Mouse (Mus musculus): Measurements from ENCODE around the gene Ebf3.

Gene Ebf3

GRCm38 (mm10) chr7:137289290-137289957, 24.8 kb downstream of the Ebf3 start:
- no peak for DNase-seq (ENCODE audit: low spot score)

GRCm38 (mm10) chr7:137278171-137278570, 36.1 kb downstream of the Ebf3 start:
- DNase-seq (ENCODE audit: low spot score) = peak; percentile 78

GRCm38 (mm10) chr7:137277713-137278112, 36.5 kb downstream of the Ebf3 start:
- DNase-seq (ENCODE audit: low spot score) = no peak

DNA sequence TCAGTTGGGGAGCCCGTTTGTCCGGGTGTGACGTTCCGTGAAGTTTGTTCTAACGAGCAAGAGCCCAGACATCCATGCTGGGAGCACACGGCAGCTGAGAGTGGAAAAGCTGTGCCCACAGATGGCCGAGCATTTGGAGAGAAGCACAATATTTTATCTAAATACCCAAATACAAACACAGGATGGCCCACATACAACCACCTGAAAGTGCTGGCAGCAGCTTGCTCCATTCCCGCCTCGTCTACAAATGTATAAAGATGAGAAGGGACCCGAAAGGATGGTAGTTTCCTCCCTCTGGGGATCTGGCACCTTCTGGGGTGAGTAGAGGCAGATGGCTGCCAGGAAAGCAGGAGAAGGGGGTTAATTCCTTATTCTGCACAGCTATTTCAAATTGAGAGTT, 42.0 kb downstream of the Ebf3 start:
- DNase-seq (ENCODE audit: low spot score) = no peak

- DNase-seq (ENCODE audit: low spot score) = no peak
These were observed 45.6 kb downstream of the Ebf3 start for GRCm38 (mm10) chr7:137268452-137269155.

DNA sequence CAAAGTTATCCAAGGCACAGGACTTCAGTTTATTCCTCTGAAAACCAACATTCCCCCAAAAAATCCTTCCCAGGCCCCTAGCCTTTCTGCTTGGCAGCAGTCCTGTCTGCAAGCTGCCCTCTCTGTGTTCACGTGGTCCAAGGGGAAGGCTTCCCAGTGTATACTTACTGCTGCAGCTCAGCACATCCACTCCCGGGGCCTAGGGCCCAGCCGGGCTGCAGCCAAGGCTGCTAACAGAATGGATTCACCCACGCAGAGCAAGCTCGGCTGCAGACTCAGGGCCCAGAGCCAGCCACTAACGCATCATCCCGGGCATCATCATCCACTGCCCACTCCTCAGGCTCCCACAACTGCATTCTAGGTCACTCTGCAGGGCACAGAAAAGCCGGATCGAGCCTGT, 46.8 kb downstream of the Ebf3 start:
- no peak for DNase-seq (ENCODE audit: low spot score)

DNA sequence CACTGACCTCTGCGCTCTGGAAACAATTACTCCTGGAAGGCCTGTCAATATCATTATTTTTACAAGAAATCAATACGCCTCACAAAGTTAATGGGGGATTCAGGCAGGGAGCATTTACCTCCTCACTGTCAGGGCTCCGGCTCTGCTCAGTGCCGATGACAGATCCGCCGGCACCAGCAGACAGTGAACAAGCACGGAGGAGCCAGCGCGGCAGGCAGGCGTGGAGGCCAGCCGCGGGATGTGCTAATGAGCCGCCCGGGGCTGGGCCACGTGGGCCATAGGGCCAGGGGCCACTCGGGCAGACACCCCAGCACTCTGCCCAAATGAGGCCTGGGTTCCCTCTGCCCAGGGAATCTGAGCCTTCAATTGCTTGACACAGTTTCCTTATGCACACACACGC, 47.7 kb downstream of the Ebf3 start:
- DNase-seq (ENCODE audit: low spot score) = no peak

GRCm38 (mm10) chr7:137262330-137262729, 51.9 kb downstream of the Ebf3 start:
- DNase-seq (ENCODE audit: low spot score) = no peak

DNA sequence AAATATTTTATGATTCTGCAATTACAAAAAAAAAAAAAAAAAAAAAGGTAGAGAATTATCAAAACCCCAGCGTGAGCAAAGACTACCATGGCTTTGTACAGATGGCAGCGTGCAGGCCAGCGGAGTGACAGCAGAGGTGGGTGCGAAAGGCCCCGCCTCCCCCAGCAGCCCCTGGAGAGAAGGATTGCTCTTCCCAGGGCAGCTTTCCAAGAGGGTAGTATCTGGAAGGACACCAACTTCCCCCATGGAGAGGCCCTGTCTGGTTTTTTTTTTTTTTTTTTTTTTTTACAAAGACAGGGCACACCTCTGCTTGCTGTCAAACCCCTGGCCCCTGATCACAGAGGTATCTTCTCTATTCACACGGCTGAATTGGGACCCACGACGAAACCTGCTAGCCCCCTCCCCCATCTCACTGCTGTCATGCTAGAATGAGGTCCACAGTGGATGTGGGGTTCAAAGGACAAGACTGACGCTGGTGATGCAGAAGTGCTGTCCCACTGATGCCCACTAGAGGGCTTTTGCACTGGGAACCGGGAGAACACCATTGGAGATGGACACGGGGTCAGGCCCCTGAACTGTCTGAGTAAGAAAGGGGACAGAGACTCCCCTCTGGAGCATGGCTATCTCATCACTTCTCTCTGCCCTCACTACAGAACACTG, 67.9 kb downstream of the Ebf3 start:
- DNase-seq (ENCODE audit: low spot score) = peak; percentile 53

GRCm38 (mm10) chr7:137244839-137245238, 69.4 kb downstream of the Ebf3 start:
- DNase-seq (ENCODE audit: low spot score) = no peak

- no peak for DNase-seq (ENCODE audit: low spot score)
These were observed 73.8 kb downstream of the Ebf3 start for GRCm38 (mm10) chr7:137240481-137240880.

DNA sequence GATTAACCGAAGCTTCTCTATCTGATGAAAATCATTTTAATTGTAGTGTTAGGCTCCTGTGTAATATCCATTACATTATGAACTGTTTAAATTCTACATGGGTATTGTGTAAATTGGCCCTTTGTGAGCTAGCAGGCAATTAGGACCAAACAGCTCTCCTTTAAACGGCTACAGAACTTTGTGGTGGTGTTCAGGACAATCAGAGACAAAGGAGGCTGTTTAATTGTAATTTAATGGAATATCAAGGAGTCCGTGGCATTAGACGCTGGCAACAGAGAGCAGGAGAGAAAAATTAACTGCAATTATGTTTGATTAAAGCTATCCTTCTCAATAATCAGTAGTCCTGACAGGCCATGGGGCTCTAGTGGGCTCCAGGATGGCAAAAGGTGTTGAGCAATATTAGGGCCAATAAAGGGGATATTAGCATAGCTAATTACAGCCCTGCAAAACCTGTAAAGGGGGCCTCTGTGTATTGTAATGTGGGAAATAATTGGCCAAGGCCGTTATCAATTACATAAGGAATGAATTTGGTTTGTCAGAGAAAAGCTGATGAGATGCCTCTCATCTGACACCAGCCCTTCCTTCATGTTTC, 74.6 kb downstream of the Ebf3 start:
- DNase-seq (ENCODE audit: low spot score) = no peak

GRCm38 (mm10) chr7:137237419-137237818, 76.8 kb downstream of the Ebf3 start:
- no peak for DNase-seq (ENCODE audit: low spot score)

GRCm38 (mm10) chr7:137223823-137224222, 90.4 kb downstream of the Ebf3 start:
- no peak for DNase-seq (ENCODE audit: low spot score)

- DNase-seq (ENCODE audit: low spot score) = peak; percentile 70
These were observed 91.3 kb downstream of the Ebf3 start for GRCm38 (mm10) chr7:137222831-137223505.

GRCm38 (mm10) chr7:137221599-137221998, 92.6 kb downstream of the Ebf3 start:
- DNase-seq (ENCODE audit: low spot score) = peak; percentile 63

DNA sequence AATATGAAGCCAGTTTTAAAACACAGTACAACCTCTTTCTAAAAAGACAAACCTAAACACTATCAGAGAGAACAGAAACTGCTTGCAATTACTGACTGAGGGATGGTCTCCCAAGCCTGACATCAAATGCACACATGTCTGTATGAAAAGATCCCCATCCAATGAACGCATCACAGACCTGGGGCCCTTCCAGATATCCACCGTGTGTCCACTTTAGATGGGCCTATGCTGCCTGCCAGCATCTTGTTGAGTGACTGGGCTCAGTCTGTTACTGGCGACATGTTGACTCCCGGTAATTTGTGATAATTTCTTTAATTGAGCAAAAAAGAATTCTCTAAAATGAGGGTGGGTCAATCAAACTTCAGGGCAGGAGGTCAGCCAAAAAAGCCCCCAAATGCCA, 93.8 kb downstream of the Ebf3 start:
- DNase-seq (ENCODE audit: low spot score) = no peak

DNA sequence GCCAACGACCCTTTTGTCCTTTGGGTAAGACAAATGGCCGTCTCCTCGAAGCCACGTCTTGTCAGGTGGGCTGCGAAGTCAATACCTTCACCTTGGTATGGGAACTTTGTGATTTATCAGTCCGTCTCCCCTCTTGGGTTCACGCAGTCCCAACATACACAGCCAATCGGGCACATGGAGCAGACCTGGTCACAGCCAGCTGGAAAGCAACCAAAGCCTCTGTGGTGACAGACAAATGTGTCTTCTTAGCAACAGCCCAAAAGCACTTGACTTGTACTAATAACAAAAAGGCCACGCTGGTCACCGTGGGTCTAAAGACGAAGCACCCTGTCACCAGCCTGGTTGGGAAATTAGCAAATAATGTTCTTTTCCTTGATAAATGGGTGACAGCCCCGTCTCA, 95.5 kb downstream of the Ebf3 start:
- DNase-seq (ENCODE audit: low spot score) = peak; percentile 4

GRCm38 (mm10) chr7:137213444-137213843, 100.8 kb downstream of the Ebf3 start:
- no peak for DNase-seq (ENCODE audit: low spot score)

- DNase-seq (ENCODE audit: low spot score) = no peak
These were observed 102.9 kb downstream of the Ebf3 start for GRCm38 (mm10) chr7:137211332-137211731.

DNA sequence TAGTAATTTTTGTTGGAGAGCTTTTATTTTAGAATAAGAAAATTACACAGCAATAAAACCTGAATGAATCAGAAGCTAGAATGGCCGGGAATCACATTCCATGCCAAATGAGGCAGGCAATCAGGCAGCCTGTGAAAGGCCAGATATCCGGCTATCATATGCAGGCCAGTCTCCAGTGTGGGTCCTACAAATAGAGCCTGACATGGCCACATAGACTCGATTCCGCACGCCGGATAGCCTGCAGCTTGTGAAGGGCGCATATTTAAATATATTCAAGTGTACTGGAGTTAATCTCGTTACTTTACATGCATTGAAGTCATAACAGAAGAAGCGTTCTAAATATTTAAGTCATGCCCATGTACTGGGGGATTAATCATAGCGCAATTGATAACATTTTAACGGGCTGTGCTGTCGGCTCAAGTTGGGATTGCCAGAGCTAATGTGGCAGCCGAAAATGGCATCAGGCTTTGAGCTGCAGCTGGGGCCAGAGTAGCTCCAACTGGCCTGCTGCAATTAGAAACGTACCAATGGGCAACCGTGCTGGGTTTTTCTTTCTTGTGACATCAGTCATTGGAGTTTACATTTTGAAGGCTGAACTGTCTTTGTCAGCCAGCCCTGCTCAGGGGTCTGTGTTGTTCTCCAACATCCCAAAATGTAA, 104.4 kb downstream of the Ebf3 start:
- no peak for DNase-seq (ENCODE audit: low spot score)

DNA sequence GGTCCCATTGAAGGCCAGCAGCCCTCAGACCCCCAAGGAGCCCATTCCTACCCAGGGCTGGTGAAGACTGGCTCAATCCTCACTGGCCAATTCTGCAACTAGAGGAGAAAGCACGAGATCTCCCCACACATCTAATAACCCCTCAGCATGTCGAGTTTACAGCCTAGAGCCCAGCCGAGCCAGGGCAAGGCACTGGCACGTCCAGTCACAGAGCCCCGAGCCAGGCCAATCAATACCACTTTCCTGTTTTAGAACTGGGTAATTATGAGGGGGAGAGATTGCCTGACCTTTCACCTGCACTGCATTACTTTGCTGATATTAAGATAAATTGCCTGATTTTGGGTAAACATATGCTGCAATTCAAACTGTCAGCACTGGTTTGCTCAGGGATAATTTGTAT, 105.7 kb downstream of the Ebf3 start:
- DNase-seq (ENCODE audit: low spot score) = no peak
